Mouse (Mus musculus) B cell, adult 2 months (primary cell): Measurements from ENCODE around the gene Fbxl15.

Source experiments
- DNase-seq, 2 experiments: peaks; one replicate each; pipeline ENCODE4 v3.0.0; 2022

The Fbxl15 gene

GRCm38 (mm10) chr19:46308706-46309435 lies 19.1 kb upstream of the Fbxl15 start:
- DNase-seq = peak; percentile 86 to 87

- no peak for DNase-seq
These were observed 18.2 kb upstream of the Fbxl15 start for GRCm38 (mm10) chr19:46309651-46310305.

- no peak for DNase-seq
These were observed 17.6 kb upstream of the Fbxl15 start for GRCm38 (mm10) chr19:46310312-46310865.

GRCm38 (mm10) chr19:46311341-46311740 lies 16.6 kb upstream of the Fbxl15 start:
- no peak for DNase-seq

GRCm38 (mm10) chr19:46312566-46312965 lies 15.4 kb upstream of the Fbxl15 start:
- DNase-seq = no peak

- no peak for DNase-seq
These were observed 14.9 kb upstream of the Fbxl15 start for GRCm38 (mm10) chr19:46313116-46313515.

GRCm38 (mm10) chr19:46313591-46313990 lies 14.4 kb upstream of the Fbxl15 start:
- no peak for DNase-seq

GRCm38 (mm10) chr19:46314151-46314601 lies 13.8 kb upstream of the Fbxl15 start:
- peak; percentile 55 to 65 for DNase-seq

- DNase-seq = peak; percentile 39 to 40
These were observed 12.9 kb upstream of the Fbxl15 start for GRCm38 (mm10) chr19:46314872-46315742.

- peak in 1 of 2 experiments; percentile 21 for DNase-seq
These were observed 12.0 kb upstream of the Fbxl15 start for GRCm38 (mm10) chr19:46315752-46316610.

GRCm38 (mm10) chr19:46316846-46317545 lies 11.0 kb upstream of the Fbxl15 start:
- DNase-seq = peak; percentile 36 to 37

- no peak for DNase-seq
These were observed 10.5 kb upstream of the Fbxl15 start for GRCm38 (mm10) chr19:46317546-46317885.

- peak in 1 of 2 experiments; percentile 12 for DNase-seq
These were observed 9.9 kb upstream of the Fbxl15 start for GRCm38 (mm10) chr19:46318031-46318471.

GRCm38 (mm10) chr19:46318586-46319378 lies 9.2 kb upstream of the Fbxl15 start:
- DNase-seq = peak; percentile 38 to 40

- DNase-seq = no peak
These were observed 7.8 kb upstream of the Fbxl15 start for GRCm38 (mm10) chr19:46320076-46320785.

GRCm38 (mm10) chr19:46321101-46321943 lies 6.7 kb upstream of the Fbxl15 start:
- peak; percentile 66 to 67 for DNase-seq

GRCm38 (mm10) chr19:46322144-46322995 lies 5.6 kb upstream of the Fbxl15 start:
- DNase-seq = no peak
